Mouse (Mus musculus): ENCODE results near the gene Tesk2.

Gene Tesk2

GRCm38 (mm10) chr4:116787985-116788760, 67.4 kb downstream of the Tesk2 start:
- in situ Hi-C loops (cut with MboI, MseI), result loop anchor here (5.0 kb wide), 1 partner anchor 71 kb away; no protein-coding TSS in a partner anchor

DNA sequence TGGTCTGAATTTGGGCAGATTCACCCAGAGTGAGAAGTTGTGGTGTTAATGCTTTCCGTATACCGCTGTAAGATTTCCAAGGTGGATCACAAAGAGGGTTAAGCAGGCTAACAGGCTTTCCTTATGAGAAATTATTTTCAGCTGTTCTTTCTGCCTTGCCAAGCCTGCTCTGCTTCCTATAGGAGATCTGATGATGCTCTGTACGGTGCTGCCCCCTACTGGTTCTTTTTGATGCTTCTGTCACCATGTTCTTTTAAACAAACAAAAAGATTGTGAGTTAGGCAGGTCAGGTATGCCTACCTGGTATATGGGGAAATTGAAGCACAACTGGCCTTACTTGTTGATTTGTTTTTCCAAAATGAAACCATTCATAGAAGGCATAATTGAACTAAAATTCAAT, 68.2 kb downstream of the Tesk2 start:
- in situ Hi-C loops (cut with MboI, MseI), result loop anchor here (5.0 kb wide), 1 partner anchor 72 kb away; no protein-coding TSS in a partner anchor

DNA sequence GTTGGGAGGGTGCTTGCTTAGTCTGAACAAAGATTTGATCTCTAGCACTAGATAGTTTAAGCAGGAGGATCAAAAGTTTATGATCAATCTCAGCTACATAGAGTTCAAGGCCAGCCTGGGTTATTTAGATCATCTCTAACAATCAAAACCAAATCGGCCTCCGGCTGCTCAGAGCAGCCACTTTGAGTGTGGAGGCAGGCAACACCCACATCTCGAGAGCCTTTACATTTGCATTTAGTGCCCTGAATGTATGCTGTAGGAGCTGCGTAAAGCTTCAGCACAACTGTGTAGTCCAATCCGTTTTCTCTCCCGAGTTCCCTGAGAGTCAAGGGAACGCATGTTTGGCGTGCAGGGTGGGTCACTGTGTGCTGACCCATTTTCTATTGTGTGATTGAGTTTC, 71.7 kb downstream of the Tesk2 start:
- in situ Hi-C loops (cut with MboI, MseI), result no loop called here

- in situ Hi-C loops (cut with MboI, MseI), result no loop called here
Observed at GRCm38 (mm10) chr4:116794273-116794672, 73.5 kb downstream of the Tesk2 start.

- in situ Hi-C loops (cut with MboI, MseI), result no loop called here
Observed at GRCm38 (mm10) chr4:116796442-116797110, 75.8 kb downstream of the Tesk2 start.

GRCm38 (mm10) chr4:116799901-116800300, 79.2 kb downstream of the Tesk2 start:
- in situ Hi-C loops (cut with MboI, MseI), result loop anchor here in 1 of 2 experiments (10.0 kb wide), 1 partner anchor 235 kb away; no protein-coding TSS in a partner anchor

GRCm38 (mm10) chr4:116807197-116808129, 86.7 kb downstream of the Tesk2 start, which contains the start of the genes Toe1 and Mutyh:
Gene Toe1 (minus strand): TSS chr4:116807640.
Gene Mutyh (plus strand): TSS chr4:116807723.
- in situ Hi-C loops (cut with MboI, MseI), result loop anchor here in 1 of 2 experiments (10.0 kb wide), 1 partner anchor 243 kb away; no protein-coding TSS in a partner anchor

DNA sequence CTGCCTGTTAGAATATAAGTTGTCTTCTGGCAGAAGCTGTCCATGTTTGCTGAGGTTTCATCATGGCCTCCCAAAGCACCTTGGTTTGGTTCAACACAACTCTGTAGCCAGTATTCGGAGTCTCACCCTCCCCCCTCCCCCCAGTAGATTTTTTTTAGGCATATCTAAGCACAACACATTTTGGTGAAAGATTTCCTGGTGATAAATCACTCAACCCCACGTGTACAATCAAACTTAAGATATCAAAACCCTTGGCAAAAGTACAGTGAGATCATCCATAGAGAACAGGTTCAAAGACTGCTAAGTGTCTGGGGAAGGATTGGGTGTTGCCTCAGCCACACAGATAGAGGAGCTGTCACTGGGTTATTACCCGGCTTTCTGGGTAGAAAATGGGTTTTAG, 90.3 kb downstream of the Tesk2 start:
- in situ Hi-C loops (cut with MboI, MseI), result no loop called here

DNA sequence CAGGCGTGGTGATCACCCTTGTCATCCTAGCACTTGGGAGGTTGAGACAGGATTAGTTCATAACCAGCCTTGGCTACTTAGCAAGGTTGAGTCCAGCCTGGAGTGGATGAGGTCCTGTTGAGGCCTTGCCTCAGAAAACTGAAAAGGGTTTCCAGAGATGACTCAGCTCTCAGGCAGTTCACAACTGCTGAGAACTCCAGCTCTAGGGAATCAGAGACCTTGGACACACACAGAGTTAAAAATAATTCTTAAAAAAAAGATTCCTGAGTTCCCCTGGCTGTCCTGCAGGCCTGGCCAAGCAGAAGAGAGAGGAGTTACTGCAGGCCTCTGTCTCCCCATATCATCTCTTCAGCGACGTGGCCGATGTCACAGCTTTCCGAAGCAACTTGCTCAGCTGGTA, 94.5 kb downstream of the Tesk2 start:
- in situ Hi-C loops (cut with MboI, MseI), result no loop called here

DNA sequence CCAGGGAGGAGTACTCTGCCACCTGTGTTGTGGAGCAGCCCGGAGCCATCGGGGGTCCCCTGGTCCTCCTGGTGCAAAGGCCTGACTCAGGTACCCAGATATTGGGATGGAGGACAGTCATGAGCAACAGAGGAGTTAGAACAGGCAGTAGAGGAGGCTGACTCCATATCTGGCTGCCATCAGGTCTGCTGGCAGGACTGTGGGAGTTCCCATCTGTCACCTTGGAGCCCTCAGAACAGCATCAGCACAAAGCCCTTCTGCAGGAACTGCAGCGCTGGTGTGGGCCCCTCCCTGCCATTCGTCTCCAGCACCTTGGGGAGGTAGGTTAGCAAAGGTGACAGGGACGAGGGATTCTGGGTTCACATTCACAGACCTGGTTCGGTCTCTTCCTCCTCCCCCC, 96.7 kb downstream of the Tesk2 start:
- in situ Hi-C loops (cut with MboI, MseI), result no loop called here

- in situ Hi-C loops (cut with MboI, MseI), result loop anchor here (5.0 kb wide), 2 partner anchors 172 to 322 kb away; partner anchors contain the start of gene Urod (in 2 of the 2)
Observed at GRCm38 (mm10) chr4:116819968-116820901, 99.5 kb downstream of the Tesk2 start.

GRCm38 (mm10) chr4:116820902-116821693, 100.3 kb downstream of the Tesk2 start:
- in situ Hi-C loops (cut with MboI, MseI), result loop anchor here (5.0 kb wide), 2 partner anchors 171 to 321 kb away; partner anchors contain the start of gene Urod (in 2 of the 2)

- in situ Hi-C loops (cut with MboI, MseI), result loop anchor here (5.0 kb wide), 2 partner anchors 171 to 321 kb away; partner anchors contain the start of gene Urod (in 2 of the 2)
Observed at GRCm38 (mm10) chr4:116821694-116822016, 100.9 kb downstream of the Tesk2 start, which contains the start of gene Hpdl. Gene Hpdl (minus strand): TSS chr4:116821707.

GRCm38 (mm10) chr4:116824541-116825004, 103.8 kb downstream of the Tesk2 start:
- in situ Hi-C loops (cut with MboI, MseI), result loop anchor here (5.0 kb wide), 2 partner anchors 168 to 318 kb away; partner anchors contain the start of gene Urod (in 2 of the 2)

- in situ Hi-C loops (cut with MboI, MseI), result no loop called here
Observed at GRCm38 (mm10) chr4:116827819-116828218, 107.1 kb downstream of the Tesk2 start.

DNA sequence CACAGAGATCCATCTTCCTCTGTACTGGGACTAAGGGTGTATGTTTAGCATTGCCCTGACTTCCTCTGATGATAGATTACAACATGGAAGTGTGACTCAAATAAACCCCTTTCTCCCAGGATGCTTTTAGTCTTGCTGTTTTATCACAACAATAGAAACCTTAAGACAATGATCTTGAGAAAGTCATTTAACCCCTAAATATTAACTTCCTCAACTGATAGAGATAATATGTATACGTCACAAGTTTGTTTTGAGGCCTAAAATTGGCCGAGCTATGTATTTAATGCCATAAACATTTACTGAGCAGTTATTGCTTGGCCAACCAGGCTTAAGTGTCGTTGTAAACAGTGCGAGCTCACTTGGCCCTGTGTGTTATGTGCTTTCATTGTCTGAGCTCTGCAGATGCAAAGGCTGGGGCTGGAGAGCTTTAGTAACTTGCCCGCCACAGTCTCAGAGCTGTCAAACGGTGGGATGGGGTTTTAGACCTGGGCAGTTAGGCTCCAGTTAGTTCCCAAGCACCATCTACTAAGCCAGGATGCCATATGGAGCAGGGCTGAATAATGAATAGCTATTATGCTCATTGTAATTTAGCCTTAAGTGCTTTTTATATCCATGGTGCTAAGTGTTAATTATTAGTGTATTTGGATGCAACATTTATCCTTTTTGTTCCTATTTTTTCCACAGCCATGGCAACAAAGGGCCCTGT, 108.8 kb downstream of the Tesk2 start:
- in situ Hi-C loops (cut with MboI, MseI), result loop anchor here in 1 of 2 experiments (5.0 to 10.0 kb wide), 3 partner anchors 43 to 1635 kb away; no protein-coding TSS in a partner anchor

GRCm38 (mm10) chr4:116830070-116830368, 109.3 kb downstream of the Tesk2 start:
- in situ Hi-C loops (cut with MboI, MseI), result loop anchor here in 1 of 2 experiments (5.0 to 10.0 kb wide), 3 partner anchors 42 to 1635 kb away; no protein-coding TSS in a partner anchor

- in situ Hi-C loops (cut with MboI, MseI), result loop anchor here in 1 of 2 experiments (10.0 kb wide), 1 partner anchor 1626 kb away; no protein-coding TSS in a partner anchor
Observed at GRCm38 (mm10) chr4:116838999-116839398, 118.3 kb downstream of the Tesk2 start.
